Mouse (Mus musculus) heart, postnatal 0 days (tissue): ENCODE results near the gene Slc39a11. TPM values are rescaled to one million over a fixed set of nuclear protein-coding genes. Genes with fewer than 3 reads are reported as not detected.

Source experiments
- ATAC-seq: fragments of 200-750 bp; cut with Nextera tagmentation; 2 replicates; pipeline ENCODE4 v1.8.0; 2017; ENCODE audit warnings: low read depth, moderate number of reproducible peaks, moderate library complexity; ENCODE audit not compliant: insufficient read depth
- DNase-seq: peaks from one replicate; pipeline ENCODE4 v3.0.0-alpha.2; 2016; ENCODE audit warnings: low spot score
- H3K27ac ChIP-seq: fragments of 300-500 bp; sonication (generic); 2 replicates; pipeline ENCODE4 v1.5.1; 2014; ENCODE audit warnings: low read depth, mild to moderate bottlenecking
- H3K27me3 ChIP-seq: fragments of 300-500 bp; sonication (generic); 2 replicates; pipeline ENCODE4 v1.6.1; 2014; ENCODE audit warnings: low read length, mixed read lengths; ENCODE audit not compliant: control insufficient read depth, insufficient read depth
- H3K36me3 ChIP-seq: fragments of 300-500 bp; sonication (generic); replicated peaks from 2 replicates; pipeline ENCODE4 v1.6.1; 2014; ENCODE audit warnings: low read length, mixed read lengths; ENCODE audit not compliant: control insufficient read depth, insufficient read depth
- H3K4me1 ChIP-seq: fragments of 300-500 bp; sonication (generic); 2 replicates; pipeline ENCODE4 v1.6.1; 2014; ENCODE audit warnings: antibody characterized with exemption; ENCODE audit not compliant: control insufficient read depth, insufficient read depth
- H3K4me2 ChIP-seq: fragments of 300-500 bp; sonication (generic); 2 replicates; pipeline ENCODE4 v1.6.1; 2014; ENCODE audit warnings: low read depth, mild to moderate bottlenecking, low read length, moderate library complexity
- H3K4me3 ChIP-seq: fragments of 300-500 bp; sonication (generic); 2 replicates; pipeline ENCODE4 v1.5.1; 2014; ENCODE audit warnings: low read depth, low read length
- H3K9ac ChIP-seq: fragments of 300-500 bp; sonication (generic); replicated peaks from 2 replicates; pipeline ENCODE4 v1.6.1; 2014; ENCODE audit warnings: low read depth, low read length, mixed read lengths
- H3K9me3 ChIP-seq: fragments of 300-500 bp; sonication (generic); replicated peaks from 2 replicates; pipeline ENCODE4 v1.6.1; 2016; ENCODE audit warnings: low read length; ENCODE audit not compliant: control insufficient read depth
- CTCF ChIP-seq: IDR thresholded peaks from 2 replicates; pipeline ENCODE4 v1.5.1; 2016; ENCODE audit warnings: antibody characterized with exemption, control low read depth, low read depth
- EP300 ChIP-seq: IDR thresholded peaks from 2 replicates; pipeline ENCODE4 v1.6.1; 2016; ENCODE audit warnings: antibody characterized with exemption, low read depth
- WGBS: fragments of 180-500 bp; shearing (Covaris S2); extraction: QIAGEN DNeasy Blood & Tissue Kit; methylation state at CpG from one replicate; pipeline ENCODE4 v1.1.7; 2014; 5-methylcytosine and 5-hydroxymethylcytosine counted together
- polyA plus RNA-seq: library from polyadenylated mRNA; unstranded; fragments of >200 nt; fragmentation: Nextera tagmentation; extraction: Ambion mirVana; gene quantifications from 2 replicates; pipeline ENCODE4 v1.2.1, GENCODE M21; 2015
- total RNA-seq: library from RNA; depleted of rRNA; stranded (reverse); fragments of >200 nt; gene quantifications from 2 replicates; pipeline ENCODE4 v1.2.3, GENCODE M21; 2014; ENCODE audit warnings: low replicate concordance

Slc39a11 gene
- total and polyA plus RNA-seq, 2 experiments from 2014 or later = 8.6 to 16.3 TPM

DNA sequence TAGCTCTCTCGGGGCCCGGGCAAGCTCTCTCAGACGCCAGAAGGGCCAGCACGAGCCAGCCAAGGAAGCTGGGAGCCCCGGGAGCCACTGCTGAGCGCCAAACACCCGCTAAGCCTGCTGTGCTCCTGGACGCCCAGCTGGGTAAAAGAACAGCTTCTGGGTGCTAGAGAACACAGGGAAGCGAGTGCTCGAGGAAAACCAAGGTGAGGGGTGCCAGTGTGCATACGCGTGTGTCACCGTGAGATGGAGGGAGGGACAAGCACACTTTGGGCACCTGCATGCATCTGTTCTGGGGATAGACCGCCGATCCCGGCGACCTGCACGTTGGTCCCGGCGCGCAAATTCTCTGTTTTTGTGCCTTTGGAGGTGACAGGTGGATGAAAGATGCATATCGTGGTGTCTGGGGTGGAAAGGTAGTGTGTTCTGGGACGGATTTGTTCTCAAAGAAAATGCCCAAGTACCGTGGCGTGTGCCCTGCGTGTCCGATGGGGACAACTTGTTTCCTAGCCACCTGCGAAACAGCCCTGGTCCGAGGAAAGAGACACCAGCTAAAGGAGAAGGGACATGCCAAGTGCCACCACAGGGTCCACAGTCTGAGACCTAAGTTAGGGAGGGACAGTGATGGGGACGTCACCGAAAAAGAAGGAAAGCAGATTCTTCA lies 30.3 kb downstream of the Slc39a11 start:
- peak overlapping the region; percentile 63 for H3K4me2 ChIP-seq
- peak overlapping the region; percentile 43 for H3K4me3 ChIP-seq
- H3K9me3 ChIP-seq = no peaks in the 10 kb centered on the region
- no peak for TF ChIP-seq CTCF
- no peaks in the 10 kb centered on the region; the same call in 1 of the 2 replicates for H3K4me1 ChIP-seq
- no peak overlapping the region for H3K9ac ChIP-seq
- H3K27me3 ChIP-seq = peaks cover 39% of the 10 kb centered on the region
- DNase-seq = no peak
- no peaks in the 10 kb centered on the region for H3K36me3 ChIP-seq
- WGBS = 4% methylated on average over 31 of the region's 31 CpGs
- ATAC-seq = 0 out of 2 replicates have a peak, but pooled peaks have one; percentile 22
- no peak overlapping the region for H3K27ac ChIP-seq

DNA sequence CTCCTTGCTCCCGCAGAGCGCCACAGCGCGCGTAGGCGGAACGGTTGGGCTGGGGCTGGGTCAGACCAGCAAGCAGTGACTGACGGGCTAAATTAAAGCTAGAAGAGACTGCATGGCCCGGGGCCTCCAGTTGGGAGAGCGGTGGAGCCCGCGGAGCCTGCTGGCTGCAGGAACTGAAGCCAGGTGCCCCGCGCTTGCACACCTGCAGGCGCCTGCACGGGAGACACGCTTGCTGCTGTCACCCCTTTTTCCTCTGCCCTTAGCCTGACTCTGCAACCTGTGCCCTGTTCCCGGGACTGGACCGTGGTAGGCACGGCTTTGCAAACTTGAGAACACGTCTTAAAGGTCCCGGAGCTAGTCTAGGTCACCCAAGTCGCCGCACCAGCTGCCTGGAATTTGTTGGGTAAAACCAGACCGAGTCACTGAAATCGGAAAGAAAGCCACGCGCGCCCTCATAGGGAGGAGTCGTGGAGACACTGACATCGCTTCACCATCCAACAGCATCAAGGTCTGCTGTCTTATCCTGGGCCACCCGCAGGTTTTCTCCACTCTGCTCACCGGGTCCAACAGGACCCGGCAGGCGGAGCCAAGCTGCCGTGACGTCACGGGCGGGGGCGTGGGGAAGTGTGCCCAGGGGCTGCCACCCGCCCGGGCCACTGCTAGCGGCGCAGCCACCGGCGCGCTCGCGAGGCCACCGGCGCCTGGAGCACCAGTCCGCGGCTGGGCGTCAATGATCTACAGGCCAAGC lies 31.0 kb downstream of the Slc39a11 start, which contains the start of gene Sstr2:
TSS of gene Sstr2 (plus strand) at position 671 of the 748 bp plus-strand sequence.
- H3K4me2 ChIP-seq = peak within 1 kb of the TSS; percentile 63
- H3K4me3 ChIP-seq = peak within 1 kb of the TSS; percentile 43
- H3K9ac ChIP-seq = no peak within 1 kb of the TSS
- H3K36me3 ChIP-seq = no peaks in the 10 kb centered on the region
- under 1% methylated on average over 53 of the region's 54 CpGs for WGBS
- DNase-seq = no peak
- no peaks in the 10 kb centered on the region; the same call in 1 of the 2 replicates for H3K4me1 ChIP-seq
- H3K27me3 ChIP-seq = peaks cover 39% of the 10 kb centered on the region
- peak; percentile 77 for ATAC-seq
- H3K27ac ChIP-seq = no peak within 1 kb of the TSS
- TF ChIP-seq EP300 = no peak
- TF ChIP-seq CTCF = no peak
- no peaks in the 10 kb centered on the region for H3K9me3 ChIP-seq

DNA sequence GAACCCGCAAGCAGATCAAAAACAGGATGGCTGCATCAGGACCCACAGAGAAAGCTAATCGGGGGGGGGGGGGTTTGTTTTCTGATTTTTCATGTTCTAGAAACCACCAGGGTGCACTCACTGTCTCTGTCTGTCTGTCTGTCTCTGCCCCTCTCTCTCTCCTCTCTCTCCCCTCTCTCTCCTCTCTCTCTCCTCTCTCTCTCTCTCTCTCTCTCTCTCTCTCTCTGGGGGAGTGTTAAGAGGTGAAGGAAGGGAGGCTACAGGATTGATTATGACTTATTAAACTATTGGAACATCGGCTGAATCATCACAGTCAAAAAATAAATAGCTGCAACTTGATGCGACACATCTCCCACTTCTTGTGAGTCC lies 31.6 kb downstream of the Slc39a11 start:
- H3K4me3 ChIP-seq = peak overlapping the region; percentile 43
- H3K27ac ChIP-seq = no peak overlapping the region
- H3K36me3 ChIP-seq = no peaks in the 10 kb centered on the region
- DNase-seq = no peak
- no peak for TF ChIP-seq EP300
- no peak for TF ChIP-seq CTCF
- H3K9ac ChIP-seq = no peak overlapping the region
- no peaks in the 10 kb centered on the region for H3K9me3 ChIP-seq
- 35% methylated on average over 4 of the region's 4 CpGs for WGBS
- peaks cover 39% of the 10 kb centered on the region for H3K27me3 ChIP-seq
- H3K4me1 ChIP-seq = no peaks in the 10 kb centered on the region; the same call in 1 of the 2 replicates
- no peak for ATAC-seq
- H3K4me2 ChIP-seq = peak overlapping the region; percentile 63

- peaks cover 39% of the 10 kb centered on the region for H3K27me3 ChIP-seq
- no peak for ATAC-seq
- H3K9ac ChIP-seq = no peak overlapping the region
- H3K36me3 ChIP-seq = no peaks in the 10 kb centered on the region
- WGBS = 53% methylated on average over 14 of the region's 14 CpGs
- H3K4me1 ChIP-seq = no peaks in the 10 kb centered on the region; the same call in none of the 2 replicates
- H3K4me3 ChIP-seq = no peak overlapping the region
- no peak overlapping the region for H3K4me2 ChIP-seq
- H3K9me3 ChIP-seq = no peaks in the 10 kb centered on the region
- no peak; the same call in 1 of the 2 replicates for TF ChIP-seq CTCF
- no peak for TF ChIP-seq EP300
- H3K27ac ChIP-seq = no peak overlapping the region
- DNase-seq = no peak
Measured at GRCm38 (mm10) chr11:113617132-113617911, 32.6 kb downstream of the Slc39a11 start.

GRCm38 (mm10) chr11:113614476-113614875 lies 35.4 kb downstream of the Slc39a11 start:
- Histone ChIP-seq H3K27ac (no peak overlapping the region), H3K9ac (no peak overlapping the region), H3K4me1 (no peaks in the 10 kb centered on the region; the same call in none of the 2 replicates), H3K27me3 (peaks cover 15% of the 10 kb centered on the region), H3K9me3 (no peaks in the 10 kb centered on the region), H3K4me3 (no peak overlapping the region), H3K4me2 (no peak overlapping the region), H3K36me3 (no peaks in the 10 kb centered on the region)
- TF ChIP-seq CTCF (no peak), EP300 (no peak)
- DNase-seq = no peak
- no peak for ATAC-seq
- WGBS = 61% methylated on average over 6 of the region's 6 CpGs
